Mouse (Mus musculus) thymus, adult 2 months (tissue): ENCODE results near the gene Ddit4. TPM values are rescaled to one million over a fixed set of nuclear protein-coding genes. Genes with fewer than 3 reads are reported as not detected.
A peak's percentile ranks its signal among the peaks of the same experiment; 100 is the strongest.

Experiments used
- DNase-seq: peaks from one replicate; pipeline ENCODE4 v3.0.0; 2021
- H3K27ac ChIP-seq: fragments of 200-500 bp; 2 replicates; pipeline ENCODE4 v1.5.1; 2012; ENCODE audit warnings: low read length, control low read depth; ENCODE audit not compliant: control insufficient read depth, insufficient read depth
- H3K27me3 ChIP-seq: fragments of 200-500 bp; 2 replicates; pipeline ENCODE4 v1.6.1; 2012; ENCODE audit warnings: mild to moderate bottlenecking, low read length, moderate library complexity, mixed read lengths; ENCODE audit not compliant: control insufficient read depth, insufficient read depth
- H3K36me3 ChIP-seq: fragments of 200-500 bp; 2 replicates; pipeline ENCODE4 v1.6.1; 2012; ENCODE audit warnings: mild to moderate bottlenecking, low read length, moderate library complexity; ENCODE audit not compliant: control insufficient read depth, insufficient read depth
- H3K4me1 ChIP-seq: fragments of 200-500 bp; replicated peaks from 2 replicates; pipeline ENCODE4 v1.6.1; 2012; ENCODE audit warnings: low read length; ENCODE audit not compliant: control insufficient read depth, insufficient read depth
- H3K4me3 ChIP-seq: fragments of 200-500 bp; 2 replicates; pipeline ENCODE4 v1.5.1; 2012; ENCODE audit warnings: mild to moderate bottlenecking, low read length, control low read depth, moderate library complexity; ENCODE audit not compliant: control insufficient read depth, insufficient read depth
- CTCF ChIP-seq: fragments of 200-500 bp; IDR thresholded peaks from 2 replicates; pipeline ENCODE4 v1.5.1; 2012; ENCODE audit warnings: mild to moderate bottlenecking, control low read depth, low read length, moderate library complexity, borderline replicate concordance; ENCODE audit not compliant: control insufficient read depth, poor library complexity, insufficient read depth; ENCODE audit errors: extremely low read depth
- POLR2A ChIP-seq: fragments of 200-500 bp; IDR thresholded peaks from 2 replicates; pipeline ENCODE4 v1.6.1; 2012; ENCODE audit warnings: mild to moderate bottlenecking, low read length, control low read depth, moderate library complexity; ENCODE audit not compliant: control insufficient read depth, poor library complexity, insufficient read depth; ENCODE audit errors: extremely low read depth
- WGBS: fragments of 180-500 bp; shearing (Covaris S2); methylation state at CpG from one replicate; pipeline ENCODE4 v1.1.7; 2018; 5-methylcytosine and 5-hydroxymethylcytosine counted together
- polyA plus RNA-seq: library from polyadenylated mRNA; depleted of rRNA; stranded (reverse); fragments of >200 nt; gene quantifications from 2 replicates; pipeline ENCODE4 v1.2.3, GENCODE M21; 2012

Gene Ddit4
- polyA plus RNA-seq, 1 experiment = 190 TPM

DNA sequence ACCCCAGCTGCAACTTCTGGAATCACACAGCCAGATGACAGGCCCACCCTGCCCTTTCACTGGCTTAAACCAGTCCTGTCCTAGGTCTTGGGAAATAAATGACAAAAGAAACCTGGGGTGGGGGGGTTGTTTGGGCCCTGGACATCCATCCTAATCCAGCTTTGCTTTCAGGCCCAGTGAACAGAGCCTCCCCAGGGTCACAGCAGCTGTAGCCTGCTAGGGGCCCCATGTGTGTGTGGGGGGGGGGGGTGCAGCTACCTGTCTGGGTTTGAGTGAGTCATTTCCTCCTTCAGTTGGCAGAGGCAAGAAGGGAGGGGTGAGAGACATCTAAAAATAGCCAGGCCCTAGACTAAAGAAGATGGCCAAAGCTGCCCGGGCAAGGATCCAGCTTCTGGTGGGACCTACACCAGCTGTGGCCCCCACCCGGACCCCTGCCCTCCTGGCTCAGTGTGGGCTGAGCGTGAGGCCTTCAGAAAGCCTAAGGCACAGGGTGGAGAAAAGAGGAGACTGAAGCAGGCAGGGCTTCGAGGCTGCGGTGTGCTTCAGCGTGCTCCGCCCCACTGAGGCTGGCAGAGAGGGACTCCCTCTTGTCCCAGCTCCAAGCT is 43.8 kb downstream of the Ddit4 start:
- H3K36me3 ChIP-seq = no peaks in the 10 kb centered on the region
- peak; percentile 62 for DNase-seq
- H3K27ac ChIP-seq = peak overlapping the region; percentile 94
- no peak overlapping the region for H3K4me3 ChIP-seq
- TF ChIP-seq CTCF (no peak), POLR2A (no peak)
- 0% methylated on average over 7 of the region's 7 CpGs for WGBS
- no peaks in the 10 kb centered on the region for H3K27me3 ChIP-seq
- peaks cover 63% of the 10 kb centered on the region for H3K4me1 ChIP-seq

DNA sequence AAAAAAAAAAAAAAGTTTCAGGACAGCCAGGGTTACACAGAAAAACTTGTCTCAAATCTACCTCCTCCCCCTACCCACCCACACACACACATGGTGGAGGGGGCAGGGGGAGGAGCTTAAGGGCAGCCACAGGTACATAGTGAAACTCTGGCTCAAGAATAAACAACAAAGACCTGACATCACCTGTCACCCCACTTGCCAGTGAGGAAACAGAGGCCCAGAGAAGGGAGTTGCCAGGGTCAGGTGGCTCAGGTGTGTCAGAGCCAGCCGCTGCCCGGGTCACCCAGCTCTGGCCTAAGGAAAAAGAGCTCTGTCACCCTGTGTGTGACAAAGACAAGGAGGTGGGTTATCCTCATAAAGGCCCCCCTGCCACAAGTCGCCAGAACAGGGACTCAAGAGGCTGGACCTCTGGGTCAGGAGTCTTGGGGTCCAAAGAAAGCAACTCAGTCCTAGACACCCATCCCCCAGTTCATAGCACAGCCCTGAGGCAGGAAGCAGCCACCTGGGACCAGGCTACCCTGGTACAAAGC is 44.5 kb downstream of the Ddit4 start:
- H3K27me3 ChIP-seq = no peaks in the 10 kb centered on the region
- no peaks in the 10 kb centered on the region for H3K36me3 ChIP-seq
- no peak overlapping the region for H3K4me3 ChIP-seq
- TF ChIP-seq POLR2A (no peak), CTCF (no peak)
- peaks cover 69% of the 10 kb centered on the region for H3K4me1 ChIP-seq
- 53% methylated on average over 3 of the region's 3 CpGs for WGBS
- peak; percentile 64 for DNase-seq
- H3K27ac ChIP-seq = peak overlapping the region; percentile 89

DNA sequence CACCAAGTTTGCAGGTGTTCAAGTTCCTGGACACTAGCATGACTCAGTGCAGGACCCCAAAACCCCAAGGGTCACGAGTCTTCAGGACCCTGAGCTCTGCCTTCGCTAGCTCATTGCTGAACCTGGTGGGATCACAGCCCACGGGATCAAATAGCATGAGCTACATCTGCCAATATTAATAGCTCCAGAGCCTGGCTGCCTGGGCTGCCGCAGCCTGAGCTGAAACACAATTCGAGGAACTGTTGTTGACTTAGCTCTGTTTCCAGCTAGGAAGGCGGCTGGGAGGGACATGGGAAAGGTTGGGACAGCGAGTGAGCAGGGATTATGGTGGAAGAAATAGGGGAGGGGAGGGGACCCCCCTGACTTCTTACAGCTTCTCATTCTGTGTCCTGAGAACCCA is 48.5 kb downstream of the Ddit4 start:
- Histone ChIP-seq H3K4me3 (no peak overlapping the region), H3K4me1 (peaks cover 71% of the 10 kb centered on the region), H3K36me3 (no peaks in the 10 kb centered on the region), H3K27ac (no peak overlapping the region), H3K27me3 (no peaks in the 10 kb centered on the region)
- 80% methylated on average over 7 of the region's 7 CpGs for WGBS
- TF ChIP-seq CTCF (no peak), POLR2A (no peak)
- DNase-seq = no peak

DNA sequence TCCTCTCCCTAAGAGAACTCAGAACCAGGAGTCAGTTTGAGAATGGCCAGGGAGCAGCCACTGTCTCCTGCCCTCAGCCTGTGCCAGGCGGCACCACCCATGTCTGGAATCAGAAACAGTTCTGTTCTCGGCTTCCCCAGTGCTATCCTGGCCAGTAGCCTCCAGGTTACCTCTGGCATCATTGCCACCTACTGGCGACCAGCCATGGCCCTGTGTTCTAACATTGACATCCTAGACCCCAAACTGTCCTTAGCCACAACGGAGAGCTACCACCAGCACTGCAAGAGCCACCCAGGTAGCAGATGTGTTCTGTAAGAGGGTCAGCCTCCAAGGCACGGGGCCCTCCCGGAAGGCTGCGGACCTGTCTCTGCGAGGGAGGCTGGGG is 49.0 kb downstream of the Ddit4 start:
- TF ChIP-seq CTCF = no peak
- Histone ChIP-seq H3K27me3 (no peaks in the 10 kb centered on the region), H3K27ac (peak overlapping the region; percentile 40; the same call in 1 of the 2 replicates), H3K4me3 (no peak overlapping the region), H3K36me3 (no peaks in the 10 kb centered on the region), H3K4me1 (peaks cover 71% of the 10 kb centered on the region)
- WGBS = 80% methylated on average over 8 of the region's 8 CpGs
- DNase-seq = no peak

DNA sequence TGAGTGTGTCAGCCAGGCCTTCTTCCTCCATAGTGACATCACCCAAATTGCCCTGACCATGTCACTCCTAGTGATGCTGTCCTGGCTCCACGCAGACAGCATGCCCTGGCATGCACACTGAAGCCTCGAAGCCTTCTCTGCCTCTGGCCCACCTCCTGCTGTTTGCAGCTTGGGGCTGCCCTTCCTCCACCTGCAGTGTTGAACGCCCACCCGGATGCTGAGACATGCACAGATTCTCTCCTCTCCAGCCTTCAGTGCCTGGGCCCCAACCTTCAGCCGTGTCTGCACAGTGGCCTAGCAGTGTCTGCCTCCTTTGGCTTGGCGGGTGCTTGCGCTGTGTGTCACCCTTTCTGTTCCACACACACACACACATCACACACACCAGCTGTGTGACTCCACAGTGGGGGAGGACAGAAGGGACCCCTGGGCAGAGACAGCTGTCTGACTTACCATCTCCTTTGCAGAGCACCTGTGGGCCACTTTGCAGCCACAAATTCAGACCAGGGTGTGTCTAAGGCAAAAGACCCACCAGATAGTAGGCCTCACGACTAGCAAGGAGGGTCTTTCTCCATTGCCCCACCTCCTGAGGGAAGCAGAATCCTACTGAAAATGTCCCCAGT is 49.5 kb downstream of the Ddit4 start:
- TF ChIP-seq CTCF (peak; percentile 31; the same call in 1 of the 2 replicates), POLR2A (no peak)
- no peaks in the 10 kb centered on the region for H3K27me3 ChIP-seq
- H3K4me1 ChIP-seq = peaks cover 71% of the 10 kb centered on the region
- H3K27ac ChIP-seq = peak overlapping the region; percentile 86
- WGBS = 30% methylated on average over 8 of the region's 8 CpGs
- no peaks in the 10 kb centered on the region for H3K36me3 ChIP-seq
- no peak overlapping the region for H3K4me3 ChIP-seq
- DNase-seq = peak; percentile 73

DNA sequence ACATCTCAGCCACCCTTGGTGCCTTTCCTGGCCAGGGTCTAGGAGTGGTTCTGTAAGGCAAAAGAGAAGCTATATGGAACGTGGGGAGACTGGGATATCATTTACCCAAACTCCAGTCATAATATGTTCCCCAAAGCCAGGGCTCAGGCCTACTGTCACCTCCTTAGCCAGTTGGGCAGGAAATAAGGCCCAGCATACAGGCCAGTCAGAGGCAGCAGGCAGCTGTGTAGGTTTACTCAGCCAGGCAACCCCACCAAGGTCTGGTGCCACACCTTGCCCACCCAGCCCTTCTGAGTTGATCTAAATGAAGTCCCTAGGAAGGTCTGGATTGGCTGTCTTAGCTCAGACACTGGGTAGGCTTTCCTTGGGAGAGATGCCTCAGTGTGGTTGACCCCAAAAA is 50.2 kb downstream of the Ddit4 start:
- WGBS = 100% methylated on average over 1 of the region's 1 CpGs
- Histone ChIP-seq H3K36me3 (no peaks in the 10 kb centered on the region), H3K4me3 (no peak overlapping the region), H3K27ac (peak overlapping the region; percentile 86), H3K4me1 (peaks cover 71% of the 10 kb centered on the region), H3K27me3 (no peaks in the 10 kb centered on the region)
- DNase-seq = no peak
- no peak for TF ChIP-seq POLR2A
- TF ChIP-seq CTCF = no peak
